Mouse (Mus musculus): ENCODE measurements around the gene Pds5a. TPM values are rescaled to one million over a fixed set of nuclear protein-coding genes. Genes with fewer than 3 reads are reported as not detected.

Pds5a gene
- polyA plus RNA-seq (2014; fragmentation: Illumina TruSeq; extraction: RNeasy Lipid Tissue Mini Kit (QIAGEN cat#74804)) = 261 TPM

DNA sequence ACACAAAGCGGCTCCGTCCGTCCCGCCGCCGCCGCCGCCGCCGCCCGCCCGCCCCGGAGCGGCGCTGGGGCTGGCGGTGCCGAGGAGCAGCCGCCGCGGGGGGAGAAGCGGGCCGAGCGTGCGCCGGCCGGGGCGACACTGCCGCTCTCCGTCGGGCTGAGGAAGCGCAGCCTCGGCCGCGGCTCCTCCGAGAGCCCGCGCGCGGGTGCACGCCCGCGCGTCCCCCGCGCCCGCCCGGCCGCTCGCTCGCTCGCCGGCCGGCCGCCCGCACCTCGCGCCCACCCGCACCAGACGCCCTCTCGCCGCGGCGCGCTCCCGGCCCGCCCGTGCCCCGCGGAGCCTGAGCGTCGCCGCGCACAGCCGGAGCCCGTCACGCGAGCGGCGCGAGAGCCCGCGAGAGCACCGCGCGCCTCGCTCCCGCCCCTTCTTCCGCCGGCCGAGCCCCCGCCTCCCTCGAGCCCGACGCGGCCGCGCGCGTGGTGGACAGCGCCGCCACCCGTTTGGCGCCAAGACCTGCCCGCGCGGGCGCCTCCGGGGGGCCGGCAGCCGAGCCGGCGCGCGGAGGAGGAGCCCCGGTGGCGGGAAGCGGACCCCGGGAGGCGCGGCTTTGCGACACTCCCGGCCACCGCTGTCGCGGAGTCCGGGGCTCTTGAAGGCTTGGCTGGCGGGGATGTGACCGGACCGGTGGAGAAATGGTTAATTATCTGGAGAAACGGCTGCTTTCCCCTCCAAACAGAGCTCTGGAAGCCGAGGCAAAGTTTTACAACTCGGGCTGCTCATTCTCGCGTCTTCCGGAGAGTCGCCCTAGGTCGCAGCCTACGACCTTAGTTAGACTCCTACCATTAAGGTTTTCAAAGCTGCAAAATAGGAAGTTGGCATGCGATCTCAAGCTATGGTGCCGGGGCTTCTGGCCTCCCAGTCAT is at the start of gene Pds5a:
TSS of gene Pds5a (minus strand) at position 438 of the 923 bp plus-strand sequence.

Other genes with a start within 250 kb of the Pds5a start
- not detected for gene Gm43552, start 205.4 kb downstream of the Pds5a start, polyA plus RNA-seq (2014; fragmentation: Illumina TruSeq; extraction: RNeasy Lipid Tissue Mini Kit (QIAGEN cat#74804))
- gene Smim14, start 161.1 kb downstream of the Pds5a start, polyA plus RNA-seq (2014; fragmentation: Illumina TruSeq; extraction: RNeasy Lipid Tissue Mini Kit (QIAGEN cat#74804)) = 281 TPM
- 129 TPM for gene Ube2k, start 161.0 kb downstream of the Pds5a start, polyA plus RNA-seq (2014; fragmentation: Illumina TruSeq; extraction: RNeasy Lipid Tissue Mini Kit (QIAGEN cat#74804))
- 41.7 TPM for gene N4bp2, start 65.2 kb upstream of the Pds5a start, polyA plus RNA-seq (2014; fragmentation: Illumina TruSeq; extraction: RNeasy Lipid Tissue Mini Kit (QIAGEN cat#74804))
- gene Rhoh, start 162.9 kb upstream of the Pds5a start, polyA plus RNA-seq (2014; fragmentation: Illumina TruSeq; extraction: RNeasy Lipid Tissue Mini Kit (QIAGEN cat#74804)) = 1.4 TPM
- not detected for gene Chrna9, start 236.6 kb upstream of the Pds5a start, polyA plus RNA-seq (2014; fragmentation: Illumina TruSeq; extraction: RNeasy Lipid Tissue Mini Kit (QIAGEN cat#74804))

Data from ovary, adult 10 weeks (tissue).